ENCODE assay signal across 11 mouse cellular contexts in genomic region chr13:115091511-115091910, GRCm38 (mm10). TPM values are rescaled to one million over a fixed set of nuclear protein-coding genes. Genes with fewer than 3 reads are reported as not detected.
A peak's percentile ranks its signal among the peaks of the same experiment; 100 is the strongest.
DNase-seq lines count a peak whose midpoint lies in the region; ATAC-seq and TF ChIP-seq lines count a peak whose summit lies in the region.
"Had no signal": no experiment of that assay in that cellular context is flagged by ENCODE, and none has a peak within 500 bp of the region (broad histone marks: within the 10 kb centered on the region; RNA-seq: fewer than 3 reads in every experiment).

No protein-coding gene starts in this region.

- H3K36me3 ChIP-seq in heart, embryonic 14.5 days (ENCODE audit: control insufficient read depth, insufficient read depth, low read length): peaks cover 21% of the 10 kb centered on the region
- H3K36me3 ChIP-seq in midbrain, embryonic 11.5 days (ENCODE audit: control insufficient read depth, insufficient read depth, low read length): peaks cover 7% of the 10 kb centered on the region; the same call in 1 of the 2 replicates
- no peaks in the 10 kb centered on the region for H3K36me3 ChIP-seq in midbrain, postnatal 0 days (ENCODE audit: insufficient read depth, low read length)

- H3K4me2 ChIP-seq in heart, embryonic 14.5 days (ENCODE audit: low read length): peak overlapping the region; percentile 97
- no peak overlapping the region for H3K4me2 ChIP-seq in midbrain, embryonic 11.5 days
- no peak overlapping the region for H3K4me2 ChIP-seq in midbrain, postnatal 0 days (ENCODE audit: low read depth, low read length, poor library complexity, severe bottlenecking)

- H3K4me1 ChIP-seq in heart, embryonic 14.5 days (ENCODE audit: control insufficient read depth in 2 of 2, insufficient read depth in 2 of 2, low read length in 2 of 2): peaks cover 19 to 51% of the 10 kb centered on the region in 2 experiments
- H3K4me1 ChIP-seq in midbrain, embryonic 11.5 days (ENCODE audit: control insufficient read depth, insufficient read depth, low read length): peaks cover 10% of the 10 kb centered on the region
- H3K4me1 ChIP-seq in midbrain, postnatal 0 days (ENCODE audit: insufficient read depth, low read length): peaks cover 4% of the 10 kb centered on the region; the same call in 1 of the 2 replicates

- ATAC-seq in heart, embryonic 14.5 days (ENCODE audit: insufficient number of reproducible peaks, insufficient read depth, low FRiP score, low read depth): no peak
- ATAC-seq in midbrain, embryonic 11.5 days (ENCODE audit: low FRiP score): no peak
- ATAC-seq in midbrain, postnatal 0 days (ENCODE audit: low FRiP score): no peak

- no peaks in the 10 kb centered on the region for H3K9me3 ChIP-seq in heart, embryonic 14.5 days (ENCODE audit: control insufficient read depth, low read length)
- no peaks in the 10 kb centered on the region for H3K9me3 ChIP-seq in midbrain, embryonic 11.5 days (ENCODE audit: control insufficient read depth, low read length)
- H3K9me3 ChIP-seq in midbrain, postnatal 0 days (ENCODE audit: low read length): no peaks in the 10 kb centered on the region
- H3K9me3 ChIP-seq: limb, embryonic 12.5 days had no signal

- no peak overlapping the region for H3K9ac ChIP-seq in heart, embryonic 14.5 days (ENCODE audit: low read length)
- H3K9ac ChIP-seq in midbrain, embryonic 11.5 days (ENCODE audit: low read length): no peak overlapping the region
- no peak overlapping the region for H3K9ac ChIP-seq in midbrain, postnatal 0 days (replicated peaks; ENCODE audit: low read length, poor library complexity, severe bottlenecking)

- TF ChIP-seq CTCF in midbrain, postnatal 0 days (IDR thresholded peaks at IDR 0.05): no peak

- no peak overlapping the region for H3K4me3 ChIP-seq in heart, embryonic 14.5 days (ENCODE audit: control insufficient read depth in 1 of 2, insufficient read depth in 1 of 2, low read depth in 1 of 2, low read length in 2 of 2)
- no peak overlapping the region for H3K4me3 ChIP-seq in midbrain, embryonic 11.5 days (ENCODE audit: low read depth, low read length)
- H3K4me3 ChIP-seq in midbrain, postnatal 0 days (ENCODE audit: low read depth, low read length): no peak overlapping the region

- peak overlapping the region in 1 of 2 experiments; percentile 99; a peak in 1 of 4 replicates for H3K27ac ChIP-seq in heart, embryonic 14.5 days (replicated peaks in 1 of 2; ENCODE audit: control insufficient read depth in 1 of 2, insufficient read depth in 1 of 2, low read depth in 2 of 2, low read length in 2 of 2)
- H3K27ac ChIP-seq in midbrain, embryonic 11.5 days (ENCODE audit: low read depth, low read length): no peak overlapping the region
- H3K27ac ChIP-seq in midbrain, postnatal 0 days (ENCODE audit: low read depth, low read length): no peak overlapping the region

- no peaks in the 10 kb centered on the region for H3K27me3 ChIP-seq in heart, embryonic 14.5 days (ENCODE audit: control insufficient read depth, insufficient read depth, low read length)
- no peaks in the 10 kb centered on the region for H3K27me3 ChIP-seq in midbrain, embryonic 11.5 days (ENCODE audit: control insufficient read depth, insufficient read depth, low read length)
- H3K27me3 ChIP-seq in midbrain, postnatal 0 days (ENCODE audit: insufficient read depth, low read length): no peaks in the 10 kb centered on the region
- H3K27me3 ChIP-seq: limb, embryonic 12.5 days had no signal

- no peak for DNase-seq in heart, adult 8-10 months (ENCODE audit: low spot score)
- DNase-seq in midbrain, embryonic 11.5 days (ENCODE audit: low spot score, missing footprints): peak; percentile 86
- no peak for DNase-seq in midbrain, postnatal 0 days (ENCODE audit: low spot score)
- peak; percentile 14 for DNase-seq in embryo, embryonic 9.5 days (ENCODE audit: extremely low spot score)
- DNase-seq in mesoderm, embryonic 11.5 days (ENCODE audit: low read depth, low spot score): peak; percentile 34
- DNase-seq in ovary, adult 18-20 months (ENCODE audit: low spot score): no peak
- DNase-seq: gastrocnemius, postnatal 10 days; layer of hippocampus, adult 9-11 months; thymus, postnatal 36 days had no signal

- 46% methylated on average over 3 of the region's 3 CpGs for WGBS in heart, embryonic 14.5 days
- 76% methylated on average over 3 of the region's 3 CpGs for WGBS in midbrain, embryonic 11.5 days
- 71% methylated on average over 3 of the region's 3 CpGs for WGBS in midbrain, postnatal 0 days

RNA-seq across cellular contexts. Expression of gene Pelo, which starts 1.5 kb away (rescaled TPM):
- polyA plus RNA-seq in heart, embryonic 14.5 days (2014; fragmentation: Nextera tagmentation; extraction: Ambion mirVana): 6.8 and 7.3 TPM in 2 replicates
- total RNA-seq in heart, adult 8-10 months (2022): 10 to 100 TPM; 14.1 to 19.2 (median 17.9) TPM
- 6.7 and 7.4 TPM in 2 replicates for polyA plus RNA-seq in midbrain, embryonic 11.5 days (2014; fragmentation: Nextera tagmentation; extraction: Ambion mirVana)
- total RNA-seq in midbrain, postnatal 0 days (2014; rRNA removed): 5.7 and 14.1 TPM in 2 replicates
- 6.0 and 7.0 TPM in 2 replicates for polyA plus RNA-seq in midbrain, postnatal 0 days (2015; fragmentation: Nextera tagmentation; extraction: Ambion mirVana)

RNA-seq across cellular contexts. Expression of gene Gm49395, which starts 10.2 kb away (rescaled TPM):
- polyA plus RNA-seq in heart, embryonic 14.5 days (2014; fragmentation: Nextera tagmentation; extraction: Ambion mirVana): 8.4 and 11.1 TPM in 2 replicates
- 10 to 100 TPM in 1 of 4 experiments, 1 to 10 TPM in 3; 7.6 to 12.9 (median 9.2) TPM for total RNA-seq in heart, adult 8-10 months (2022)
- 3.2 and 3.6 TPM in 2 replicates for polyA plus RNA-seq in midbrain, embryonic 11.5 days (2014; fragmentation: Nextera tagmentation; extraction: Ambion mirVana)
- total RNA-seq in midbrain, postnatal 0 days (2014; rRNA removed): 3.1 TPM in 1 of 2 replicates, not detected in the other
- 3.4 TPM in 2 replicates for polyA plus RNA-seq in midbrain, postnatal 0 days (2015; fragmentation: Nextera tagmentation; extraction: Ambion mirVana)

RNA-seq across cellular contexts. Expression of gene Itga1, which starts 10.3 kb away (rescaled TPM):
- 32.6 and 32.9 TPM in 2 replicates for polyA plus RNA-seq in heart, embryonic 14.5 days (2014; fragmentation: Nextera tagmentation; extraction: Ambion mirVana)
- total RNA-seq in heart, adult 8-10 months (2022): 10 to 100 TPM; 24.4 to 34.2 (median 33.7) TPM
- 5.4 and 6.3 TPM in 2 replicates for polyA plus RNA-seq in midbrain, embryonic 11.5 days (2014; fragmentation: Nextera tagmentation; extraction: Ambion mirVana)
- 8.5 and 8.7 TPM in 2 replicates for total RNA-seq in midbrain, postnatal 0 days (2014; rRNA removed)
- polyA plus RNA-seq in midbrain, postnatal 0 days (2015; fragmentation: Nextera tagmentation; extraction: Ambion mirVana): 3.0 and 3.6 TPM in 2 replicates

Comparison
In these comparisons a context has a peak if more than half of its experiments do, and no peak if none do; other contexts are left out.
1. DNase-seq: peak in midbrain, embryonic 11.5 days (single experiment), embryo, embryonic 9.5 days (single experiment) and mesoderm, embryonic 11.5 days (single experiment); none in heart, adult 8-10 months (single experiment), midbrain, postnatal 0 days (single experiment) and ovary, adult 18-20 months (single experiment).